8 mouse cellular contexts compared by ENCODE assay signal in genomic region chr7:12921705-12922465, GRCm38 (mm10). TPM values are rescaled to one million over a fixed set of nuclear protein-coding genes. Genes with fewer than 3 reads are reported as not detected.
A peak's percentile ranks its signal among the peaks of the same experiment; 100 is the strongest.
DNase-seq lines count a peak whose midpoint lies in the region; ATAC-seq lines count a peak whose summit lies in the region.

Gene Rps5 (plus strand): TSS chr7:12922290.

- peak within 1 kb of the TSS; percentile 93 for H3K9ac ChIP-seq in hindbrain, embryonic 11.5 days (ENCODE audit: low read depth, low read length)

- H3K36me3 ChIP-seq in hindbrain, embryonic 11.5 days (ENCODE audit: control insufficient read depth, insufficient read depth, low read length), result peaks cover 16% of the 10 kb centered on the region; the same call in 1 of the 2 replicates

- no peaks in the 10 kb centered on the region for H3K9me3 ChIP-seq in hindbrain, embryonic 11.5 days (ENCODE audit: control insufficient read depth, low read length)

- peak; percentile 99 for ATAC-seq in hindbrain, embryonic 11.5 days (ENCODE audit: low FRiP score)

- under 1% methylated on average over 55 of the region's 55 CpGs for WGBS in hindbrain, embryonic 11.5 days

- DNase-seq in Muller cell, postnatal 12 days (ENCODE audit: inconsistent ontology term), result peak; percentile 97
- DNase-seq in cerebellum, adult 9-11 months, result peak; percentile 99
- peak; percentile 99 for DNase-seq in frontal cortex, adult 2 months (ENCODE audit: extremely low spot score in 1 of 2, low spot score in 1 of 2)
- DNase-seq in hindbrain, embryonic 11.5 days (ENCODE audit: low spot score), result peak; percentile 99
- peak; percentile 98 for DNase-seq in layer of hippocampus, postnatal 10 days (ENCODE audit: low spot score in 2 of 2)
- peak; percentile 99 for DNase-seq in lung, postnatal 10 days
- DNase-seq in ovary, postnatal 36 days (ENCODE audit: low spot score), result peak; percentile 97
- DNase-seq in thymus, postnatal 25 days, result peak; percentile 98

- peaks cover 2% of the 10 kb centered on the region; the same call in 1 of the 2 replicates for H3K27me3 ChIP-seq in hindbrain, embryonic 11.5 days (ENCODE audit: control insufficient read depth, insufficient read depth, low read length)

- peak within 1 kb of the TSS; percentile 86 for H3K4me2 ChIP-seq in hindbrain, embryonic 11.5 days (replicated peaks; ENCODE audit: low read depth, low read length)

- peak within 1 kb of the TSS; percentile 74 for H3K27ac ChIP-seq in hindbrain, embryonic 11.5 days (ENCODE audit: low read depth, low read length)

- peaks cover 3% of the 10 kb centered on the region for H3K4me1 ChIP-seq in hindbrain, embryonic 11.5 days (replicated peaks; ENCODE audit: control insufficient read depth, insufficient read depth, low read length)

- H3K4me3 ChIP-seq in hindbrain, embryonic 11.5 days (ENCODE audit: low read depth, low read length), result peak within 1 kb of the TSS; percentile 97

RNA-seq across cellular contexts. Expression of gene Rps5, which starts in this region (rescaled TPM):
- 776 and 848 TPM in 2 replicates for polyA plus RNA-seq in frontal cortex, adult 2 months (2012; rRNA removed)
- polyA plus RNA-seq in hindbrain, embryonic 11.5 days (2014; fragmentation: Nextera tagmentation; extraction: Ambion mirVana), result 842 and 852 TPM in 2 replicates
- 100 to 1,000 TPM; 535 to 542 TPM for total RNA-seq in layer of hippocampus, postnatal 10 days (2021)

Comparison
In these comparisons a context has a peak if more than half of its experiments do, and no peak if none do; other contexts are left out.
1. Peak in every context shown above with its lines: DNase-seq, ATAC-seq, H3K4me3 ChIP-seq and H3K27ac ChIP-seq.